Mouse (Mus musculus) forebrain, embryonic 16.5 days (tissue): ENCODE data around the gene Tnfsf18. TPM values are rescaled to one million over a fixed set of nuclear protein-coding genes. Genes with fewer than 3 reads are reported as not detected.

Source experiments
- ATAC-seq: fragments of 200-750 bp; cut with Nextera tagmentation; 2 replicates; pipeline ENCODE4 v1.8.0; 2017; ENCODE audit warnings: mild to moderate bottlenecking, moderate library complexity
- H3K27ac ChIP-seq: fragments of 300-500 bp; sonication (generic); 2 replicates; pipeline ENCODE4 v1.5.1; 2014; ENCODE audit warnings: low read length, control low read depth
- H3K27me3 ChIP-seq: fragments of 300-500 bp; sonication (generic); replicated peaks from 2 replicates; pipeline ENCODE4 v1.6.1; 2014; ENCODE audit warnings: low read length; ENCODE audit not compliant: control insufficient read depth, insufficient read depth
- H3K36me3 ChIP-seq: fragments of 300-500 bp; sonication (generic); 2 replicates; pipeline ENCODE4 v1.6.1; 2014; ENCODE audit not compliant: control insufficient read depth, insufficient read depth
- H3K4me1 ChIP-seq: fragments of 300-500 bp; sonication (generic); replicated peaks from 2 replicates; pipeline ENCODE4 v1.6.1; 2014; ENCODE audit warnings: low read length; ENCODE audit not compliant: control insufficient read depth, insufficient read depth
- H3K4me2 ChIP-seq: fragments of 300-500 bp; sonication (generic); 2 replicates; pipeline ENCODE4 v1.6.1; 2014; ENCODE audit warnings: mild to moderate bottlenecking, low read length, control low read depth
- H3K4me3 ChIP-seq: fragments of 300-500 bp; sonication (generic); replicated peaks from 2 replicates; pipeline ENCODE4 v1.5.1; 2014; ENCODE audit warnings: mild to moderate bottlenecking, low read length, control low read depth
- H3K9ac ChIP-seq: fragments of 300-500 bp; sonication (generic); replicated peaks from 2 replicates; pipeline ENCODE4 v1.6.1; 2014; ENCODE audit warnings: low read depth, low read length, control low read depth
- H3K9me3 ChIP-seq: fragments of 300-500 bp; sonication (generic); 2 replicates; pipeline ENCODE4 v1.6.1; 2016; ENCODE audit warnings: low read length; ENCODE audit not compliant: control insufficient read depth
- WGBS: fragments of 180-500 bp; shearing (Covaris S2); extraction: QIAGEN DNeasy Blood & Tissue Kit; methylation state at CpG from one replicate; pipeline ENCODE4 v1.1.7; 2014; 5-methylcytosine and 5-hydroxymethylcytosine counted together
- polyA plus RNA-seq: library from polyadenylated mRNA; unstranded; fragments of >200 nt; fragmentation: Nextera tagmentation; extraction: Ambion mirVana; gene quantifications from 2 replicates; pipeline ENCODE4 v1.2.1, GENCODE M21; 2015

Tnfsf18 gene
- polyA plus RNA-seq, 1 experiment from 2014 or later, result not detected

- 80% methylated on average over 7 of the region's 7 CpGs for WGBS
- ATAC-seq, result no peak
- H3K27me3 ChIP-seq, result no peaks in the 10 kb centered on the region
Observed at GRCm38 (mm10) chr1:161491766-161492165, 2.7 kb upstream of the Tnfsf18 start.

GRCm38 (mm10) chr1:161496866-161497645 lies 2.6 kb downstream of the Tnfsf18 start:
- WGBS, result 76% methylated on average over 7 of the region's 7 CpGs
- H3K4me1 ChIP-seq, result no peaks in the 10 kb centered on the region
- H3K4me2 ChIP-seq, result no peak overlapping the region
- H3K4me3 ChIP-seq, result no peak overlapping the region
- no peak overlapping the region for H3K9ac ChIP-seq
- H3K9me3 ChIP-seq, result no peaks in the 10 kb centered on the region
- H3K27ac ChIP-seq, result no peak overlapping the region
- ATAC-seq, result no peak
- no peaks in the 10 kb centered on the region for H3K27me3 ChIP-seq
- no peaks in the 10 kb centered on the region for H3K36me3 ChIP-seq

More at GRCm38 (mm10) chr1:161491766-161492165, 2.7 kb upstream of the Tnfsf18 start:
- Histone ChIP-seq H3K9me3 (no peaks in the 10 kb centered on the region), H3K9ac (no peak overlapping the region), H3K36me3 (no peaks in the 10 kb centered on the region), H3K27ac (no peak overlapping the region), H3K4me2 (no peak overlapping the region), H3K4me3 (no peak overlapping the region), H3K4me1 (no peaks in the 10 kb centered on the region)

- 85% methylated on average over 6 of the region's 6 CpGs for WGBS
- Histone ChIP-seq H3K4me1 (no peaks in the 10 kb centered on the region), H3K27me3 (no peaks in the 10 kb centered on the region), H3K9me3 (no peaks in the 10 kb centered on the region), H3K9ac (no peak overlapping the region), H3K36me3 (no peaks in the 10 kb centered on the region), H3K4me3 (no peak overlapping the region), H3K27ac (no peak overlapping the region), H3K4me2 (no peak overlapping the region)
- ATAC-seq, result no peak
Observed at GRCm38 (mm10) chr1:161500114-161500810, 5.8 kb downstream of the Tnfsf18 start.

GRCm38 (mm10) chr1:161500811-161501146 lies 6.3 kb downstream of the Tnfsf18 start:
- H3K4me2 ChIP-seq, result no peak overlapping the region
- no peaks in the 10 kb centered on the region for H3K4me1 ChIP-seq
- no peaks in the 10 kb centered on the region for H3K27me3 ChIP-seq
- no peaks in the 10 kb centered on the region for H3K9me3 ChIP-seq
- H3K9ac ChIP-seq, result no peak overlapping the region
- no peak overlapping the region for H3K4me3 ChIP-seq
- no peak overlapping the region for H3K27ac ChIP-seq
- H3K36me3 ChIP-seq, result no peaks in the 10 kb centered on the region
- ATAC-seq, result no peak
- 86% methylated on average over 4 of the region's 4 CpGs for WGBS

GRCm38 (mm10) chr1:161506317-161506716 lies 11.9 kb downstream of the Tnfsf18 start:
- no peaks in the 10 kb centered on the region for H3K36me3 ChIP-seq
- WGBS, result 85% methylated on average over 4 of the region's 4 CpGs
- no peak overlapping the region for H3K4me3 ChIP-seq
- no peaks in the 10 kb centered on the region for H3K9me3 ChIP-seq
- H3K27me3 ChIP-seq, result no peaks in the 10 kb centered on the region
- no peak overlapping the region for H3K4me2 ChIP-seq
- no peak overlapping the region for H3K27ac ChIP-seq
- ATAC-seq, result no peak
- H3K9ac ChIP-seq, result no peak overlapping the region
- H3K4me1 ChIP-seq, result no peaks in the 10 kb centered on the region

- no peak overlapping the region for H3K27ac ChIP-seq
- H3K4me2 ChIP-seq, result no peak overlapping the region
- H3K9ac ChIP-seq, result no peak overlapping the region
- 42% methylated on average over 3 of the region's 3 CpGs for WGBS
- no peaks in the 10 kb centered on the region for H3K36me3 ChIP-seq
- no peaks in the 10 kb centered on the region for H3K9me3 ChIP-seq
- no peak for ATAC-seq
- H3K4me3 ChIP-seq, result no peak overlapping the region
- H3K4me1 ChIP-seq, result no peaks in the 10 kb centered on the region
- no peaks in the 10 kb centered on the region for H3K27me3 ChIP-seq
Observed at GRCm38 (mm10) chr1:161507623-161508047, 13.2 kb downstream of the Tnfsf18 start.

- H3K4me1 ChIP-seq, result no peaks in the 10 kb centered on the region
- WGBS, result 74% methylated on average over 3 of the region's 3 CpGs
- no peak overlapping the region for H3K4me3 ChIP-seq
- no peak for ATAC-seq
- no peaks in the 10 kb centered on the region for H3K27me3 ChIP-seq
- H3K27ac ChIP-seq, result no peak overlapping the region
- no peaks in the 10 kb centered on the region for H3K36me3 ChIP-seq
- H3K9ac ChIP-seq, result no peak overlapping the region
- H3K9me3 ChIP-seq, result no peaks in the 10 kb centered on the region
- H3K4me2 ChIP-seq, result no peak overlapping the region
Observed at GRCm38 (mm10) chr1:161517355-161517754, 22.9 kb downstream of the Tnfsf18 start.

GRCm38 (mm10) chr1:161520223-161520622 lies 25.8 kb downstream of the Tnfsf18 start:
- WGBS, result 87% methylated on average over 1 of the region's 1 CpGs
- Histone ChIP-seq H3K36me3 (no peaks in the 10 kb centered on the region), H3K27me3 (no peaks in the 10 kb centered on the region), H3K9ac (no peak overlapping the region), H3K27ac (no peak overlapping the region), H3K9me3 (no peaks in the 10 kb centered on the region), H3K4me3 (no peak overlapping the region), H3K4me1 (no peaks in the 10 kb centered on the region), H3K4me2 (no peak overlapping the region)
- no peak for ATAC-seq

- no peak for ATAC-seq
Observed at GRCm38 (mm10) chr1:161528173-161528572, 33.7 kb downstream of the Tnfsf18 start.

More at GRCm38 (mm10) chr1:161528173-161528572, 33.7 kb downstream of the Tnfsf18 start:
- WGBS, result 88% methylated on average over 1 of the region's 1 CpGs
- no peak overlapping the region for H3K4me3 ChIP-seq
- H3K27me3 ChIP-seq, result no peaks in the 10 kb centered on the region
- H3K4me1 ChIP-seq, result no peaks in the 10 kb centered on the region
- no peaks in the 10 kb centered on the region for H3K36me3 ChIP-seq
- H3K27ac ChIP-seq, result no peak overlapping the region
- H3K9ac ChIP-seq, result no peak overlapping the region
- no peaks in the 10 kb centered on the region for H3K9me3 ChIP-seq
- no peak overlapping the region for H3K4me2 ChIP-seq
